ENCODE assay signal across 20 mouse cellular contexts in the genomic region with DNA sequence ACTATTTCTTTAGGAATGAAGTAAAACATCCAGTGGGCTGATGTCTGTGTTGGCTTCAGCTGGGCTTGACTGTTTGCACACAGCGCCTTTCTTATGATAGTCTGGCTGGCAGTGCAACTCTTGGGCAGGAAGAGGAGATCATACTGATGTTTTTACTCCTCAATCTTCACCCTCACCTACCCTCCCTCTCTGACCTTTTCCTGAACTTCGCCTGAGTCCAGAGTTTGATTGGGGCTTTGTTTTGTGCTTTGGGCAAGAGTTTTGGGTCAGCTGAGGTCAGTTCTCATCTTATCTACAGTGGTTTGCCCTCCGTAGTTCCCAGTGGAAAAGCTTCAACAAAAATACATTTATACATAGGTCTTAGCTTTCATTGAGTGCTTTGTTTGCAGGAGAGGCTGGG.
"Had no signal": no experiment of that assay in that cellular context is flagged by ENCODE, and none has a peak within 500 bp of the region (broad histone marks: within the 10 kb centered on the region; RNA-seq: fewer than 3 reads in every experiment).

No protein-coding gene starts in this region.

- H3K4me3 ChIP-seq: intestine, embryonic 15.5 days; kidney, embryonic 15.5 days; left cerebral cortex, adult 2 months; midbrain, embryonic 12.5 days; midbrain, embryonic 15.5 days; neural tube, embryonic 12.5 days; neural tube, embryonic 15.5 days; stomach, embryonic 15.5 days had no signal

- H3K36me3 ChIP-seq: intestine, embryonic 15.5 days; kidney, embryonic 15.5 days; midbrain, embryonic 12.5 days; midbrain, embryonic 15.5 days; neural tube, embryonic 12.5 days; neural tube, embryonic 15.5 days; stomach, embryonic 15.5 days had no signal

- H3K27me3 ChIP-seq: intestine, embryonic 15.5 days; kidney, embryonic 15.5 days; midbrain, embryonic 12.5 days; midbrain, embryonic 15.5 days; neural tube, embryonic 12.5 days; neural tube, embryonic 15.5 days; stomach, embryonic 15.5 days had no signal

- H3K9ac ChIP-seq: intestine, embryonic 15.5 days; kidney, embryonic 15.5 days; liver, embryonic 14.5 days; midbrain, embryonic 12.5 days; midbrain, embryonic 15.5 days; neural tube, embryonic 12.5 days; neural tube, embryonic 15.5 days; stomach, embryonic 15.5 days had no signal

- H3K4me2 ChIP-seq: intestine, embryonic 15.5 days; kidney, embryonic 15.5 days; liver, embryonic 11.5 days; midbrain, embryonic 12.5 days; midbrain, embryonic 15.5 days; neural tube, embryonic 12.5 days; neural tube, embryonic 15.5 days; stomach, embryonic 15.5 days had no signal

- DNase-seq: kidney, adult 11 months; kidney, adult 8-10 months; kidney, postnatal 10 days; kidney, postnatal 36 days; layer of hippocampus, postnatal 36 days; right cerebral cortex, adult 18-20 months; right cerebral cortex, postnatal 14 days; right cerebral cortex, postnatal 4 days; thymus, postnatal 25 days had no signal

- H3K4me1 ChIP-seq: intestine, embryonic 15.5 days; kidney, embryonic 15.5 days; midbrain, embryonic 12.5 days; midbrain, embryonic 15.5 days; neural tube, embryonic 12.5 days; neural tube, embryonic 15.5 days; stomach, embryonic 15.5 days had no signal

- ATAC-seq: intestine, embryonic 15.5 days; midbrain, embryonic 15.5 days had no signal

- H3K9me3 ChIP-seq: intestine, embryonic 15.5 days; kidney, embryonic 15.5 days; neural tube, embryonic 12.5 days; stomach, embryonic 15.5 days had no signal

- H3K27ac ChIP-seq: intestine, embryonic 15.5 days; kidney, embryonic 15.5 days; left cerebral cortex, adult 2 months; liver, embryonic 14.5 days; macrophage; midbrain, embryonic 12.5 days; midbrain, embryonic 15.5 days; neural tube, embryonic 12.5 days; neural tube, embryonic 15.5 days; stomach, embryonic 15.5 days had no signal
